8 mouse cellular contexts compared by ENCODE assay signal in genomic region chr5:124186981-124187507, GRCm38 (mm10).
DNase-seq lines count a peak whose midpoint lies in the region; ATAC-seq lines count a peak whose summit lies in the region.

No protein-coding gene starts in this region.

- ATAC-seq in lung, embryonic 16.5 days (ENCODE audit: low read depth), result peak; percentile 47
- peak; percentile 17 for ATAC-seq in inflammation-experienced regulatory T-cells, adult 6 months
- no peak for ATAC-seq in liver, embryonic 13.5 days (ENCODE audit: low read depth)
- ATAC-seq in stomach, embryonic 16.5 days (ENCODE audit: insufficient read depth, low FRiP score), result peak; percentile 49; the same call in 1 of the 2 replicates
- ATAC-seq in erythroid progenitor cell, adult 5-6 weeks (replicated peaks; ENCODE audit: low FRiP score, poor library complexity, severe bottlenecking), result no peak

- peaks cover 19% of the 10 kb centered on the region for H3K4me1 ChIP-seq in lung, embryonic 16.5 days (replicated peaks; ENCODE audit: control insufficient read depth, insufficient read depth, low read length)
- peaks cover 55% of the 10 kb centered on the region for H3K4me1 ChIP-seq in forebrain, embryonic 10.5 days
- peaks cover 69% of the 10 kb centered on the region for H3K4me1 ChIP-seq in liver, embryonic 13.5 days (replicated peaks)
- peaks cover 20% of the 10 kb centered on the region for H3K4me1 ChIP-seq in stomach, embryonic 16.5 days (ENCODE audit: control insufficient read depth, insufficient read depth, low read length)

- WGBS in lung, embryonic 16.5 days, result 23% methylated on average over 21 of the region's 22 CpGs
- WGBS in forebrain, embryonic 10.5 days, result 14% methylated on average over 22 of the region's 22 CpGs
- WGBS in liver, embryonic 13.5 days (ENCODE audit: insufficient replicate concordance), result 59% methylated on average over 21 of the region's 22 CpGs
- WGBS in stomach, embryonic 16.5 days, result 19% methylated on average over 22 of the region's 22 CpGs

- peak overlapping the region; percentile 32 for H3K4me2 ChIP-seq in lung, embryonic 16.5 days (ENCODE audit: low read depth, low read length)
- H3K4me2 ChIP-seq in liver, embryonic 13.5 days, result peak overlapping the region; percentile 38
- peak overlapping the region; percentile 37 for H3K4me2 ChIP-seq in stomach, embryonic 16.5 days (ENCODE audit: low read depth, low read length)

- H3K27ac ChIP-seq in lung, embryonic 16.5 days (ENCODE audit: low read length), result peak overlapping the region; percentile 22
- peak overlapping the region; percentile 82 for H3K27ac ChIP-seq in forebrain, embryonic 10.5 days
- no peak overlapping the region for H3K27ac ChIP-seq in liver, embryonic 13.5 days
- no peak overlapping the region for H3K27ac ChIP-seq in stomach, embryonic 16.5 days (ENCODE audit: low read length)

- no peak for DNase-seq in lung, postnatal 14 days
- DNase-seq in forebrain, embryonic 10.5 days (ENCODE audit: extremely low spot score, low spot score), result no peak
- no peak for DNase-seq in liver, embryonic 13.5 days
- no peak for DNase-seq in kidney, postnatal 4 days

- no peaks in the 10 kb centered on the region for H3K27me3 ChIP-seq in lung, embryonic 16.5 days (ENCODE audit: control insufficient read depth, insufficient read depth, low read depth, low read length)
- H3K27me3 ChIP-seq in forebrain, embryonic 10.5 days (ENCODE audit: poor library complexity, severe bottlenecking), result peaks cover 37% of the 10 kb centered on the region
- H3K27me3 ChIP-seq in liver, embryonic 13.5 days, result no peaks in the 10 kb centered on the region
- H3K27me3 ChIP-seq in stomach, embryonic 16.5 days (ENCODE audit: control insufficient read depth, insufficient read depth, low read length), result no peaks in the 10 kb centered on the region

- no peak overlapping the region for H3K4me3 ChIP-seq in lung, embryonic 16.5 days (ENCODE audit: low read length)
- H3K4me3 ChIP-seq in forebrain, embryonic 10.5 days, result peak overlapping the region; percentile 40
- H3K4me3 ChIP-seq in liver, embryonic 13.5 days (replicated peaks), result no peak overlapping the region
- peak overlapping the region; percentile 8; the same call in 1 of the 2 replicates for H3K4me3 ChIP-seq in stomach, embryonic 16.5 days (replicated peaks; ENCODE audit: low read length)

- no peaks in the 10 kb centered on the region for H3K36me3 ChIP-seq in lung, embryonic 16.5 days (ENCODE audit: control insufficient read depth, insufficient read depth, low read length)
- H3K36me3 ChIP-seq in forebrain, embryonic 10.5 days (replicated peaks), result no peaks in the 10 kb centered on the region
- H3K36me3 ChIP-seq in liver, embryonic 13.5 days, result no peaks in the 10 kb centered on the region
- no peaks in the 10 kb centered on the region for H3K36me3 ChIP-seq in stomach, embryonic 16.5 days (ENCODE audit: control insufficient read depth, insufficient read depth, low read length)

- no peaks in the 10 kb centered on the region for H3K9me3 ChIP-seq in lung, embryonic 16.5 days (ENCODE audit: control insufficient read depth, low read length)
- no peaks in the 10 kb centered on the region for H3K9me3 ChIP-seq in forebrain, embryonic 10.5 days
- H3K9me3 ChIP-seq in liver, embryonic 13.5 days (replicated peaks), result no peaks in the 10 kb centered on the region
- H3K9me3 ChIP-seq in stomach, embryonic 16.5 days (replicated peaks; ENCODE audit: control insufficient read depth, low read length), result no peaks in the 10 kb centered on the region

- H3K9ac ChIP-seq in lung, embryonic 16.5 days (ENCODE audit: low read length), result peak overlapping the region; percentile 54
- H3K9ac ChIP-seq in liver, embryonic 13.5 days, result no peak overlapping the region
- peak overlapping the region; percentile 38 for H3K9ac ChIP-seq in stomach, embryonic 16.5 days (ENCODE audit: low read length)

Comparison
In these comparisons a context has a peak if more than half of its experiments do, and no peak if none do; other contexts are left out.
1. ATAC-seq: peak in lung, embryonic 16.5 days (single experiment), inflammation-experienced regulatory T-cells, adult 6 months (single experiment) and stomach, embryonic 16.5 days (single experiment); none in liver, embryonic 13.5 days (single experiment) and erythroid progenitor cell, adult 5-6 weeks (single experiment).
2. H3K27ac ChIP-seq: peak in lung, embryonic 16.5 days (single experiment) and forebrain, embryonic 10.5 days (single experiment); none in liver, embryonic 13.5 days (single experiment) and stomach, embryonic 16.5 days (single experiment).
3. H3K4me3 ChIP-seq: peak in forebrain, embryonic 10.5 days (single experiment) and stomach, embryonic 16.5 days (single experiment); none in lung, embryonic 16.5 days (single experiment) and liver, embryonic 13.5 days (single experiment).
4. Peak in every context shown above with its lines, with median percentiles within 50 percentile points of each other: H3K4me2 ChIP-seq.